Mouse (Mus musculus): ENCODE measurements around the gene Igf1r.

The Igf1r gene

DNA sequence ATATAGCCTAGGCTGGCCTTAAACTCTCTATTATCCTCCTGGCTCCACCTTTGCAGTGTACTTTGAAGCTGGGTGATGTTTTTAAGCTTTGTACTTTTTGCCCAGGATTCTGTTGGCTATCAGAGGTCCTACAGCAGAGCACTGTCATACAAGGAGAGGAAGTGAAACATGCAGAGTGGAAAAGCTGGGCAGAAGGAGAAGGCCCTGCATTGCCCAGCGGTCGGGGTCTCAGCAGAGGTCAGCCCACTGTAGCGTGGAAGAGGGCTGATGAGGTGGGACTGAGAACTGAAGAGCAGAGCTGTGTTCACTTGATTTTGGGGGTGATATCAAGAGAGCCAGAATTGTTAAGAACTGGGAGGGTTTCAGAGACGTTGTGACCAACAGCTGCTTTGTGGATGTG is 134.9 kb downstream of the Igf1r start:
- no peak for DNase-seq

GRCm38 (mm10) chr7:68088825-68089224 is 136.2 kb downstream of the Igf1r start:
- DNase-seq = no peak

- no peak for DNase-seq
Observed at GRCm38 (mm10) chr7:68089725-68090124, 137.1 kb downstream of the Igf1r start.

GRCm38 (mm10) chr7:68090576-68090975 is 137.9 kb downstream of the Igf1r start:
- DNase-seq = no peak

- DNase-seq = no peak
Observed at GRCm38 (mm10) chr7:68092304-68092978, 139.8 kb downstream of the Igf1r start.

- DNase-seq = no peak
Observed at GRCm38 (mm10) chr7:68093817-68094216, 141.2 kb downstream of the Igf1r start.

- DNase-seq = no peak
Observed at GRCm38 (mm10) chr7:68095574-68095973, 142.9 kb downstream of the Igf1r start.

DNA sequence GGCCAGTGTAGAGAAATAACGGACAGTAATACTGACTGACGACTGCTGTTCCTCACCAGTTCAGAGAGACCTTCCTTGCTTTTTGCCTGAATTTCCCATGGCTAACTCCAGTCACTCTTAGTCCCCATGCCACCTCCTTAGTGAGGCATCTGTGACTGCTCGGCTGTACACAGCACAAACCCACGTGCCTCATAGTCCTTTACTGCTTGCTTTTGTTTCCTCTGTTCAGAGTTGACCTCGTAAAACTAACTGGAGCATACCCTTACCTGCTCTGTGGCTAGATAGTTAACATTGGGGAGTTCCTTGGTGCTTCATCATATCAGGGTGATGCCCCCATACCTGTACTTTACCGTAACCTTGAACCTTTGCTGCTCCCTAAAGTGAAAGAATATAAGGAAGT is 143.8 kb downstream of the Igf1r start:
- DNase-seq = no peak

- DNase-seq = no peak
Observed at GRCm38 (mm10) chr7:68097081-68097836, 144.6 kb downstream of the Igf1r start.

DNA sequence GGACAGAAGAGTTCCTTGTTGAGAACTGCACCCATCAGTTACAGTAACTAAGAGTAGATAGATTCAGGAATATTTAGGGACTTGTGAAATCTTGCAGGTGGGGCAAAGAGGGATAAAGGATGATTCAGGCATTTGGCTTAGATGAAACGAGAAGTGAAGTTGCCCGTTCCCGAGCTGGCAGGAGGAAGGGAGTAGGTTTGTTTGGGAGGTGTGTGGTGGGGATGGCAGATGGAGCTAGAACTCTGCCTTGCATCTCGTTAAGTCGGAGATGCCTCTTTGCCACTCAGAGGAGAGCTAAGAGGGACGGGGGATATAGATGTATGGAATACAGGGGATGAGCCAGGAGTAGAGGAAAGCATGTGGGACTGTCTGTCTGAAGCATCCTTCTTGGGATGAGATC is 145.5 kb downstream of the Igf1r start:
- no peak for DNase-seq

DNA sequence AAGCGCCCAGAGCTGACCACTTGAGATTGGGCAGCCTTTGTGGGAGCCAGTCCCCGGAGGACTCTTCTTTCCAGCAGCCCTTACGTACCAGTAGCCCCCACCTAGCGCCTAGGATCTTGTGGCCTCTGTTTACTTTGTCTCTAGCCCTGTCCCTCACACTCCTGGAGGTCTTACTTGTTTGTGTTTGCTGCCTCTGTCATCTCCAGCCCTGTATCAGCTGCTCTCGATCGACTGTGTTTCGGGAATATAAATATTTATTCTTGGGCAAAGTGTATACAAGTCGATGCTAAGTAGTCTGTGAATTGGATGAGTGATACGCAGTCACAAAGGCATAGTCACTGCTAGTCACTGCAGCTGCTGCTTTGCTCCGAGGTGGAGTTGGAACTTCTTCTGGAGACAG is 147.8 kb downstream of the Igf1r start:
- DNase-seq = no peak

DNA sequence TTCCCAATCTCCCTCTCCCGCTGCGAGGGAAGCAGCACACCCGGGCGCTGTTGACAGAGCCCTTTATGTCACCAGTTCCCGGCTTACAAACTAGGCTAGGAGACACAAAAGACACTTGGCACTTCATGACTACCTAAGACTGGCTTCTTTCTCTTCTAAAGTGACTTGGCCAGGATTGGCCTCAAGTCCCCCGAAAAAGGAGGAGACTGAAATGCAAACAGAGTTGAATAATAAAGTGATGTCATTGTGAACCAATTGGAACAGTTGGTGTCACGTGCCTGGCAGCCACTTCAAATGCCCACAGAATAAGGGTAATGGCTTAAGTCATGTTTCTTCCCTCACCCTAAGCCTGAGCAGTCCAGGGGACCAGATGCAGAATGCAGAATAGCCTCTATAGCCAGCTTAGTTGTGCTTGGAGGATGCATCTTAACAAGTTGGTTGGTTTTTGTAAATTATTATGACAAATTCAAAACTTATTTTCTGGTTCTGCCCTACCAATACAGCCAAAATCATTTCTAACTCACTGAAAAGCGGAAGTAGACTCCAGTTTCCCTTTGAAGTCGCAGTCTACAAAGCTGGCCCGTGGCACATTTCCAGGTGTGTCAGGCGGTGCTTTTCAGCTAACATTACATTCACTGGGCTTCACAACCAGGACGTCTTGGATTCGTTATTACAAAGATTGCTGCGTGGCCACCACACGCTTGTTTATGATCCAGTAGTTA is 150.0 kb downstream of the Igf1r start:
- DNase-seq = peak in 1 of 2 experiments; percentile 19

DNA sequence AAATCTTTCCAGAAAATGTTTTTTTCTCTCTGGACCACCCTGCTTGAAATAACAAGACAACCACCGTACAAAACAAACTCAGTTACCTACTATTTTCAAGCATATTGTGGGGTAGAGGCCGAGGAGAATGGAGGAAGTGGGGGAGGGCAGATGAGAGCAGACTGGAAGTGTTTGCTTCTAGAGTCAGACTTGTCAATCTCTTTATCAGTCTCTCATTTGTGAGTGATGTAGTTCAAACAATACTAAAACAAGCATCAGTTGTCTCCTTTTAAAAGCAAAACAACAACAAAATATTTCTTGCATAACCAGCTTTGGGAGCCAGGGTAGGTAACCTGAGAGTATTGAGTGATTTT is 150.5 kb downstream of the Igf1r start:
- no peak for DNase-seq

DNA sequence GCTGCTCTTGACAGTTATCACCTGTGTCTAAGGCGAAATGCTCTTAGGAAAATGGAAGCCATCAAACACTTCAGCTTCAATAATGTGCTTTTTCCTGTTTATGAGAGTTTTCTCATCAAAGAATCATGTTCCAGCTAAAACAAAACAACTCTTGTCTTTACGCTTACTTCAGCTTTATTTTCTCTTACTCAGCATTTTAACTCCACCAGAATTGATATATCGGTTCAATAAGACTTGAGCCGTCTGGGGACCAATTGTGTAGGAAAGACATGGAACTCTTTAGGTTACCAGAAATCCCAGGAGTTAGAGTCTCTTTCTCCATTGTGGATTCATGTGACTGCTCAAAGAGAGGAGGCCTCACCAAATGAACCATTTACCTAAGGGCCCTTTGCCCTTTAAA is 158.9 kb downstream of the Igf1r start:
- DNase-seq = no peak

GRCm38 (mm10) chr7:68112582-68112981 is 160.0 kb downstream of the Igf1r start:
- DNase-seq = no peak

- no peak for DNase-seq
Observed at GRCm38 (mm10) chr7:68114364-68114763, 161.7 kb downstream of the Igf1r start.

- DNase-seq = no peak
Observed at GRCm38 (mm10) chr7:68114983-68115715, 162.5 kb downstream of the Igf1r start.

GRCm38 (mm10) chr7:68117567-68117966 is 164.9 kb downstream of the Igf1r start:
- no peak for DNase-seq

DNA sequence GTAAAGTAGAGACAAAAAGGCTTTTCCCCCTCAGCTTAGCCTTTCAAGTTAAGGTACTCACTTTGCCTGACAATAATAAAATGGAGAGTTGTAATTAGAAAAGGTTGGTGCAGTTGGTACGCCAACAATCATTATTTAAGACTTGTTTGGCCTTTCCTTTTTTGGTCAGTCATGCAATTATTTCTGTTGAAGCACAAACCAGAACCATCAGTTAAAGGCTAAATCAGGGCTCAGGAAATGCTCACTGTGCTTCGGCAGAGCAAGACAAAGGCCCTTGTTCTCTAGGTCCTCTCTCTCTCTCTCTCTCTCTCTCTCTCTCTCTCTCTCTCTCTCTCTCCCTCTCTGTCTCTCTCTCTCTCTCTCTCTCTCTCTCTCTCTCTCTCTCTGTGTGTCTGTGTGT is 165.4 kb downstream of the Igf1r start:
- DNase-seq = no peak

DNA sequence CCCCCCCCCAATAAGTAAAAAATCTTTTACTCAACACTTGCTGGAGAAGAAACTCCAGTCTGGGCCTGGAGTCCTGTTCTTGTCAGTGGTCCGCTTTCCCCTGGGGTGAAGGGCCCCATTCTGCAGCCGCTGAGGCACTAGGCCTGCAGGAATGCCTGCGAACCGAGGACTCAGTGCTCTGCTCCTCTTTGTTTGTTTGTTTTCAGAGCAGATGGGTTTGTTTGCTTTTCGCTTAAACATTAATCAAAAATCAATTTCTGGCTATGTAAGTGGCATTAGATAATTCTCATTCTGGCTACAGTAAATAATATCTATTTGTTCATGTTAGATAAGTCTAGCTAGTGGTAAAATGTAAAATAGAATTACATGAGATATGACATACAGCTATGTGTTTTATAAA is 167.0 kb downstream of the Igf1r start:
- DNase-seq = no peak

DNA sequence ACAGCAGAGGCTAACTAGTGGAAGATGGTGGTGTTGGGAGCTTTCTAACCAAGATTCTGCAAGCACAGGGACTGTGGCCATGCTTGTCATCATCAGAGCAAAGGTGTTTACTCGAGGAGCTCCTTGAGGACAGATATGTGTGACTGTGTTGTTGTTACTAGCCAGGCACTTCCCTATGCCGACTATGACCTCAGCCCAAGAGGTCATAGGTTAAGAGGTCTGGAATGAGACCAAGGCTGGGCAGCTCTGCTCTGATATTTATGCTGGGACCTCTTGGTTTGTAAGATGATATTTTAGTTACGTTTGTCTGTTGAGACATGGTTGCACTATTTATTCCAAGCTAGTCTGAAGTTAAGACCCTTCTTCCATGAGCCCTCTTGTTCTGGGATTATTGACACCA is 169.8 kb downstream of the Igf1r start:
- no peak for DNase-seq

GRCm38 (mm10) chr7:68125347-68125746 is 172.7 kb downstream of the Igf1r start:
- no peak for DNase-seq

- DNase-seq = peak in 1 of 2 experiments; percentile 16
Observed at GRCm38 (mm10) chr7:68127799-68128261, 175.2 kb downstream of the Igf1r start.

Measured in spleen, adult 18-20 months (tissue).